Mouse (Mus musculus) thymus, adult 2 months (tissue): ENCODE results near the gene Stra6.

ENCODE experiments used
- CTCF ChIP-seq: fragments of 200-500 bp; IDR thresholded peaks from 2 replicates; pipeline ENCODE4 v1.5.1; 2012; ENCODE audit warnings: mild to moderate bottlenecking, control low read depth, low read length, moderate library complexity, borderline replicate concordance; ENCODE audit not compliant: control insufficient read depth, poor library complexity, insufficient read depth; ENCODE audit errors: extremely low read depth
- POLR2A ChIP-seq: fragments of 200-500 bp; IDR thresholded peaks from 2 replicates; pipeline ENCODE4 v1.6.1; 2012; ENCODE audit warnings: mild to moderate bottlenecking, low read length, control low read depth, moderate library complexity; ENCODE audit not compliant: control insufficient read depth, poor library complexity, insufficient read depth; ENCODE audit errors: extremely low read depth

GRCm38 (mm10) chr9:58028841-58029240, 34.7 kb upstream of the Stra6 start:
- no peak for TF ChIP-seq CTCF
- TF ChIP-seq POLR2A: no peak
